ENCODE assay signal across 12 mouse cellular contexts in the genomic region with DNA sequence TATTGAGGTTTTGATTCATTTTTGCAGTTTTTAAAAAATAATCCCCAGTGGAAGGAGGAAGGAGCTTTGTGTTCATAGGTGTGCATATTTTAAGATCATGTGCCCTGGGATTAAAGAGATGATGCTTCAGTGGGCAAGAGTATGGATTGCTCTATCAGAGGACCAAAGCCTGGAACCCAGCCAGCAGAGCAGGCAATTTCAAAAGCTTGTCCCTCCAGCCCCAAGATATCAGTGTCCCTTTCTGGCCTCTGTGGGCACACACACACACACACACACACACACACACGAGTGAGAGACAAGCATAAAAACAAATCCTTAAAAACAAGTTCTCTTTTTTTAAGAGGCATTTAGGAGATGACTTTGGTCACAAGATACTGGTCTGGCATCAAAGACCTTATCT.
"Had no signal": no experiment of that assay in that cellular context is flagged by ENCODE, and none has a peak within 500 bp of the region (broad histone marks: within the 10 kb centered on the region; RNA-seq: fewer than 3 reads in every experiment).

No protein-coding gene starts in this region.

- DNase-seq: cerebellum, adult 8-10 months; cerebellum, adult 9-10 months; cerebellum, adult 9-11 months; embryo, embryonic 11 days; forebrain, postnatal 0 days; gastrocnemius, adult 2 months; gastrocnemius, postnatal 10 days; gastrocnemius, postnatal 14 days; gastrocnemius, postnatal 25 days; gastrocnemius, postnatal 36 days; heart, adult 18-20 months; heart, adult 2 months had no signal
